Mouse (Mus musculus) kidney, embryonic 14.5 days (tissue): ENCODE data around the gene Mrpl49. TPM values are rescaled to one million over a fixed set of nuclear protein-coding genes. Genes with fewer than 3 reads are reported as not detected.

Source experiments
- ATAC-seq: fragments of 200-750 bp; cut with Nextera tagmentation; 2 replicates; pipeline ENCODE4 v1.8.0; 2017; ENCODE audit warnings: moderate number of reproducible peaks, mild to moderate bottlenecking, moderate TSS enrichment, moderate library complexity; ENCODE audit not compliant: low FRiP score, low TSS enrichment
- H3K27ac ChIP-seq: fragments of 300-500 bp; sonication (generic); 2 replicates; pipeline ENCODE4 v1.5.1; 2014; ENCODE audit warnings: low read depth, mild to moderate bottlenecking, low read length, moderate library complexity, mixed read lengths
- H3K27me3 ChIP-seq: fragments of 300-500 bp; sonication (generic); 2 replicates; pipeline ENCODE4 v1.6.1; 2014; ENCODE audit warnings: mild to moderate bottlenecking, low read length; ENCODE audit not compliant: control insufficient read depth, insufficient read depth
- H3K36me3 ChIP-seq: fragments of 300-500 bp; sonication (generic); 2 replicates; pipeline ENCODE4 v1.6.1; 2014; ENCODE audit warnings: low read length, mixed read lengths; ENCODE audit not compliant: control insufficient read depth, insufficient read depth
- H3K4me1 ChIP-seq: fragments of 300-500 bp; sonication (generic); 2 replicates; pipeline ENCODE4 v1.6.1; 2014; ENCODE audit warnings: low read length, mixed read lengths; ENCODE audit not compliant: control insufficient read depth, insufficient read depth
- H3K4me2 ChIP-seq: fragments of 300-500 bp; sonication (generic); replicated peaks from 2 replicates; pipeline ENCODE4 v1.6.1; 2014; ENCODE audit warnings: low read depth, mild to moderate bottlenecking, low read length
- H3K4me3 ChIP-seq: fragments of 300-500 bp; sonication (generic); 2 replicates; pipeline ENCODE4 v1.5.1; 2014; ENCODE audit warnings: mild to moderate bottlenecking, low read length
- H3K9ac ChIP-seq: fragments of 300-500 bp; sonication (generic); 2 replicates; pipeline ENCODE4 v1.6.1; 2014; ENCODE audit warnings: low read depth, mild to moderate bottlenecking, low read length, moderate library complexity
- H3K9me3 ChIP-seq: fragments of 300-500 bp; sonication (generic); 2 replicates; pipeline ENCODE4 v1.6.1; 2016; ENCODE audit warnings: low read length; ENCODE audit not compliant: control insufficient read depth
- WGBS: fragments of 180-500 bp; shearing (Covaris S2); extraction: QIAGEN DNeasy Blood & Tissue Kit; methylation state at CpG from one replicate; pipeline ENCODE4 v1.1.7; 2014; 5-methylcytosine and 5-hydroxymethylcytosine counted together
- polyA plus RNA-seq: library from polyadenylated mRNA; unstranded; fragments of >200 nt; fragmentation: Nextera tagmentation; extraction: Ambion mirVana; gene quantifications from 2 replicates; pipeline ENCODE4 v1.2.1, GENCODE M21; 2014

The Mrpl49 gene
- polyA plus RNA-seq, 1 experiment from 2014 or later: 89.5 TPM

GRCm38 (mm10) chr19:6030520-6031280 lies 26.9 kb downstream of the Mrpl49 start:
- H3K9ac ChIP-seq: no peak overlapping the region
- H3K4me3 ChIP-seq: no peak overlapping the region
- H3K36me3 ChIP-seq: no peaks in the 10 kb centered on the region
- no peaks in the 10 kb centered on the region for H3K9me3 ChIP-seq
- 76% methylated on average over 14 of the region's 14 CpGs for WGBS
- H3K27me3 ChIP-seq: no peaks in the 10 kb centered on the region
- no peak overlapping the region for H3K27ac ChIP-seq
- no peak for ATAC-seq
- H3K4me2 ChIP-seq: no peak overlapping the region
- no peaks in the 10 kb centered on the region for H3K4me1 ChIP-seq

GRCm38 (mm10) chr19:6029426-6029825 lies 28.2 kb downstream of the Mrpl49 start:
- H3K36me3 ChIP-seq: no peaks in the 10 kb centered on the region
- no peak overlapping the region for H3K4me2 ChIP-seq
- H3K9me3 ChIP-seq: no peaks in the 10 kb centered on the region
- no peak overlapping the region for H3K9ac ChIP-seq
- ATAC-seq: no peak
- no peak overlapping the region for H3K4me3 ChIP-seq
- no peaks in the 10 kb centered on the region for H3K27me3 ChIP-seq
- no peak overlapping the region for H3K27ac ChIP-seq
- WGBS: 84% methylated on average over 9 of the region's 9 CpGs
- no peaks in the 10 kb centered on the region for H3K4me1 ChIP-seq

GRCm38 (mm10) chr19:6028991-6029390 lies 28.6 kb downstream of the Mrpl49 start:
- Histone ChIP-seq H3K36me3 (no peaks in the 10 kb centered on the region), H3K9ac (no peak overlapping the region), H3K4me2 (no peak overlapping the region), H3K4me3 (no peak overlapping the region), H3K27me3 (no peaks in the 10 kb centered on the region), H3K9me3 (no peaks in the 10 kb centered on the region), H3K27ac (no peak overlapping the region), H3K4me1 (no peaks in the 10 kb centered on the region)
- ATAC-seq: no peak
- 83% methylated on average over 6 of the region's 6 CpGs for WGBS

GRCm38 (mm10) chr19:6023930-6024329 lies 33.7 kb downstream of the Mrpl49 start:
- H3K36me3 ChIP-seq: no peaks in the 10 kb centered on the region
- ATAC-seq: no peak
- no peak overlapping the region for H3K4me2 ChIP-seq
- H3K27ac ChIP-seq: no peak overlapping the region
- H3K9me3 ChIP-seq: no peaks in the 10 kb centered on the region
- H3K4me1 ChIP-seq: no peaks in the 10 kb centered on the region
- H3K4me3 ChIP-seq: no peak overlapping the region
- no peaks in the 10 kb centered on the region for H3K27me3 ChIP-seq
- no peak overlapping the region for H3K9ac ChIP-seq
- WGBS: 84% methylated on average over 7 of the region's 7 CpGs

GRCm38 (mm10) chr19:6023059-6023458 lies 34.5 kb downstream of the Mrpl49 start:
- 47% methylated on average over 8 of the region's 8 CpGs for WGBS
- Histone ChIP-seq H3K4me2 (no peak overlapping the region), H3K36me3 (no peaks in the 10 kb centered on the region), H3K27ac (no peak overlapping the region), H3K27me3 (no peaks in the 10 kb centered on the region), H3K9me3 (no peaks in the 10 kb centered on the region), H3K4me1 (no peaks in the 10 kb centered on the region), H3K4me3 (no peak overlapping the region), H3K9ac (no peak overlapping the region)
- ATAC-seq: no peak

- Histone ChIP-seq H3K9me3 (no peaks in the 10 kb centered on the region), H3K36me3 (no peaks in the 10 kb centered on the region), H3K4me2 (no peak overlapping the region), H3K27me3 (no peaks in the 10 kb centered on the region), H3K4me1 (peaks cover 9% of the 10 kb centered on the region; the same call in 1 of the 2 replicates), H3K9ac (no peak overlapping the region), H3K4me3 (no peak overlapping the region), H3K27ac (no peak overlapping the region)
- ATAC-seq: no peak
- WGBS: 72% methylated on average over 3 of the region's 3 CpGs
These were observed 37.3 kb downstream of the Mrpl49 start for GRCm38 (mm10) chr19:6020276-6020675.

GRCm38 (mm10) chr19:6018142-6019089 lies 39.2 kb downstream of the Mrpl49 start:
- Histone ChIP-seq H3K27ac (no peak overlapping the region), H3K9me3 (no peaks in the 10 kb centered on the region), H3K27me3 (no peaks in the 10 kb centered on the region), H3K9ac (no peak overlapping the region), H3K4me1 (peaks cover 9% of the 10 kb centered on the region; the same call in 1 of the 2 replicates), H3K4me2 (no peak overlapping the region), H3K36me3 (no peaks in the 10 kb centered on the region), H3K4me3 (no peak overlapping the region)
- 29% methylated on average over 15 of the region's 15 CpGs for WGBS
- ATAC-seq: no peak

GRCm38 (mm10) chr19:6016532-6016931 lies 41.1 kb downstream of the Mrpl49 start:
- Histone ChIP-seq H3K36me3 (no peaks in the 10 kb centered on the region), H3K27ac (no peak overlapping the region), H3K4me1 (peaks cover 9% of the 10 kb centered on the region; the same call in 1 of the 2 replicates), H3K4me2 (no peak overlapping the region), H3K9me3 (no peaks in the 10 kb centered on the region), H3K27me3 (no peaks in the 10 kb centered on the region), H3K9ac (no peak overlapping the region), H3K4me3 (no peak overlapping the region)
- 44% methylated on average over 7 of the region's 7 CpGs for WGBS
- ATAC-seq: no peak
